Mouse (Mus musculus): ENCODE results near the gene Mybphl.

DNA sequence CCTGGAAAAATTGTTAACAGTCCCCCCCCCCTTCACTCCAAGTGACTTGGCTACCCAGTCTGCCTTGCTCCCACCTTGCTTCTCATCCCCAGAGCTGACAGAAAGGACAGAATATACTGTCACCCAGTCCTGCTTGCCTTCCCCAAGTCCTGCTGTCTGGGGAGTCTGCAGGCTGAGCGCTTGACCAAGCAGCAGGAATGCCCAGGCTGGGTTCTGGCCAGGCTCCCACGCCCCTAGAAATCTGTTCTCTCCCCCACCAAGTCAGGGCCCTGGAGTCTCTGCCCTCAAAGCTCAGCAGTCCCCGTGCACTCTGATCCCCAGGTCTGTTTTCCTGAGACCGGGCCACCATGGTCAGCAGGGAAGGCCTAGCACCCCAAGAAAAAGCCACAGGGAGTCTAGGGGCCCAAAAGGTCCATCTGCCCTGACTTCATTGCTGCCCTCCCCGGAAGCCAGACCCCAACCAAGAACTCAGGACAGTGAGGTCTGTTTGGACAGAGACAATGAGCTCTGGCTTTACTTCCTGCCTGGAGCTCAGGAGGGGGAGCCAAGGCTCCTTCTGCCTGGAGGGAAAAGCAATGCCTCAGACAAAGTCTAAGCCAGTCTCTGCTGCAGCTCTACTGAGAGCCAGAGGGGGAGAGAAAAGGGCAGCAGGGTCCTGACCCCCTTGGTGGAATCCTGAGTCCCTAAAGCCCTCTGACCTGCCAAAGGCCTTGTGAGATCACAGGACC, 46.5 kb downstream of the Mybphl start:
- no peak for TF ChIP-seq ZC3H11A (IDR thresholded peaks at IDR 0.05; ENCODE audit: borderline replicate concordance, low read depth, low read length)
- TF ChIP-seq MAFK (IDR thresholded peaks at IDR 0.05; ENCODE audit: insufficient read depth, low read depth, low read length) = no peak
- no peak for TF ChIP-seq HCFC1 (IDR thresholded peaks at IDR 0.05; ENCODE audit: borderline replicate concordance, insufficient read depth, low read length)
- TF ChIP-seq CHD2 (IDR thresholded peaks at IDR 0.05; ENCODE audit: low read depth, low read length) = no peak
